Mouse (Mus musculus): ENCODE data around the gene D730048I06Rik. TPM values are rescaled to one million over a fixed set of nuclear protein-coding genes. Genes with fewer than 3 reads are reported as not detected.

The D730048I06Rik gene
- polyA plus RNA-seq (2014; fragmentation: Illumina TruSeq; extraction: RNeasy Lipid Tissue Mini Kit (QIAGEN cat#74804); ENCODE audit: low read depth, low replicate concordance) = 0.57 TPM

DNA sequence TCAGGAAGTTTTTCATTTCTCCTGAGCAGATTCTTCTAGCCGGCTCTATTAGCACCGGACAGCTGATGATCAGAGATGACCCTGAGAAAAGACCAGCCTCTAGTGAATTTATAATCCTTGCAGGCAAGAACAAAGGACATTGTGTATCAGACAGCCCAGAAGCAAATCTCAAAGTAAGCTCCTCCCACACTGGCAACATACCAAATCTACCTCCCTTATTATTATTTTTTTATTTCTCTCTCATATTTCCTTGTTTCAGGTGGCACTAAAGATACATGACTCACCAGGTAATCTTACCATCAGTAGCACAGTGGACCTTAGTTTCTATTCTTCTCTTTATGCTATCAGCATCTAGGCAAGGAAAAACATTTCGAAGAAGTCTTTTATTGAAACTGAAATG is at the start of gene D730048I06Rik, which contains the start of gene Gm27235:
Gene D730048I06Rik, minus strand, starts transcription at position 112 of the 400 bp plus-strand sequence.
Gene Gm27235, minus strand, starts transcription at position 101 of the 400 bp plus-strand sequence.

GRCm38 (mm10) chr9:35778009-35778408 is 11.9 kb downstream of the D730048I06Rik start, which contains the start of gene Gm17727:
Gene Gm17727, minus strand, starts transcription at chr9:35778109.

DNA sequence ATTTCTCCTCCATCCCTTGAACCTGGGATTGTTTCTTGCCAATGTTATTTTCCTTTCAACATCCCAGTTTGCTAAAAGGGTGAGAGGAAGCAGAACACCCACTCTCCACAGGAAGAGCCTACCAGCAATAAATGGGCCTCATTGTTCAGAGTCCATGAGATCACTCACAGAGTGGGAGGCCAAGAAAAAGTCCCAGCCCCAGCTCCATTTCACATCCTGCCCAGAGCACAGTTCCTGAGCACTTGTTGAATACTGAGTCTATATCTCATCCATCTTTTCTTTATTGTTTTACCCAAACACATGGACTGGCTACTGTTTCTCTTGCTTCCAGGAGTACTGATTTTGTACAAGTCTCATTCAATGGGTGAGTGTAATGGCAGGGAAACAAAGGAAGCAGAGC is 49.2 kb downstream of the D730048I06Rik start, which contains the start of gene Gm17677:
Gene Gm17677, plus strand, starts transcription at position 301 of the 400 bp plus-strand sequence.

Other genes with a start within 250 kb of the D730048I06Rik start
- gene Ddx25, start 231.6 kb downstream of the D730048I06Rik start, polyA plus RNA-seq (2014; fragmentation: Illumina TruSeq; extraction: RNeasy Lipid Tissue Mini Kit (QIAGEN cat#74804); ENCODE audit: low read depth, low replicate concordance) = 0.38 TPM
- gene Pus3, start 231.5 kb downstream of the D730048I06Rik start, polyA plus RNA-seq (2014; fragmentation: Illumina TruSeq; extraction: RNeasy Lipid Tissue Mini Kit (QIAGEN cat#74804); ENCODE audit: low read depth, low replicate concordance) = 45.7 TPM
- 1.7 TPM for gene Pate2, start 219.8 kb downstream of the D730048I06Rik start, polyA plus RNA-seq (2014; fragmentation: Illumina TruSeq; extraction: RNeasy Lipid Tissue Mini Kit (QIAGEN cat#74804); ENCODE audit: low read depth, low replicate concordance)
- 19.2 TPM for gene Hyls1, start 219.7 kb downstream of the D730048I06Rik start, polyA plus RNA-seq (2014; fragmentation: Illumina TruSeq; extraction: RNeasy Lipid Tissue Mini Kit (QIAGEN cat#74804); ENCODE audit: low read depth, low replicate concordance)
- not detected for gene Pate4, start 178.2 kb downstream of the D730048I06Rik start, polyA plus RNA-seq (2014; fragmentation: Illumina TruSeq; extraction: RNeasy Lipid Tissue Mini Kit (QIAGEN cat#74804); ENCODE audit: low read depth, low replicate concordance)
- not detected for gene Pate3, start 141.9 kb downstream of the D730048I06Rik start, polyA plus RNA-seq (2014; fragmentation: Illumina TruSeq; extraction: RNeasy Lipid Tissue Mini Kit (QIAGEN cat#74804); ENCODE audit: low read depth, low replicate concordance)
- gene Pate1, start 102.7 kb downstream of the D730048I06Rik start, polyA plus RNA-seq (2014; fragmentation: Illumina TruSeq; extraction: RNeasy Lipid Tissue Mini Kit (QIAGEN cat#74804); ENCODE audit: low read depth, low replicate concordance) = not detected
- gene Gm17677, start 49.1 kb downstream of the D730048I06Rik start, polyA plus RNA-seq (2014; fragmentation: Illumina TruSeq; extraction: RNeasy Lipid Tissue Mini Kit (QIAGEN cat#74804); ENCODE audit: low read depth, low replicate concordance) = not detected
- gene Gm17727, start 12.0 kb downstream of the D730048I06Rik start, polyA plus RNA-seq (2014; fragmentation: Illumina TruSeq; extraction: RNeasy Lipid Tissue Mini Kit (QIAGEN cat#74804); ENCODE audit: low read depth, low replicate concordance) = not detected
- not detected for gene Gm27235, start within 50 bp of the D730048I06Rik start, polyA plus RNA-seq (2014; fragmentation: Illumina TruSeq; extraction: RNeasy Lipid Tissue Mini Kit (QIAGEN cat#74804); ENCODE audit: low read depth, low replicate concordance)
- gene 9230110F15Rik, start 54.0 kb upstream of the D730048I06Rik start, polyA plus RNA-seq (2014; fragmentation: Illumina TruSeq; extraction: RNeasy Lipid Tissue Mini Kit (QIAGEN cat#74804); ENCODE audit: low read depth, low replicate concordance) = not detected
- 0.57 TPM for gene 9230113P08Rik, start 118.3 kb upstream of the D730048I06Rik start, polyA plus RNA-seq (2014; fragmentation: Illumina TruSeq; extraction: RNeasy Lipid Tissue Mini Kit (QIAGEN cat#74804); ENCODE audit: low read depth, low replicate concordance)

Data from sigmoid colon, adult 10 weeks (tissue).